8 mouse cellular contexts compared by ENCODE assay signal in the genomic region with DNA sequence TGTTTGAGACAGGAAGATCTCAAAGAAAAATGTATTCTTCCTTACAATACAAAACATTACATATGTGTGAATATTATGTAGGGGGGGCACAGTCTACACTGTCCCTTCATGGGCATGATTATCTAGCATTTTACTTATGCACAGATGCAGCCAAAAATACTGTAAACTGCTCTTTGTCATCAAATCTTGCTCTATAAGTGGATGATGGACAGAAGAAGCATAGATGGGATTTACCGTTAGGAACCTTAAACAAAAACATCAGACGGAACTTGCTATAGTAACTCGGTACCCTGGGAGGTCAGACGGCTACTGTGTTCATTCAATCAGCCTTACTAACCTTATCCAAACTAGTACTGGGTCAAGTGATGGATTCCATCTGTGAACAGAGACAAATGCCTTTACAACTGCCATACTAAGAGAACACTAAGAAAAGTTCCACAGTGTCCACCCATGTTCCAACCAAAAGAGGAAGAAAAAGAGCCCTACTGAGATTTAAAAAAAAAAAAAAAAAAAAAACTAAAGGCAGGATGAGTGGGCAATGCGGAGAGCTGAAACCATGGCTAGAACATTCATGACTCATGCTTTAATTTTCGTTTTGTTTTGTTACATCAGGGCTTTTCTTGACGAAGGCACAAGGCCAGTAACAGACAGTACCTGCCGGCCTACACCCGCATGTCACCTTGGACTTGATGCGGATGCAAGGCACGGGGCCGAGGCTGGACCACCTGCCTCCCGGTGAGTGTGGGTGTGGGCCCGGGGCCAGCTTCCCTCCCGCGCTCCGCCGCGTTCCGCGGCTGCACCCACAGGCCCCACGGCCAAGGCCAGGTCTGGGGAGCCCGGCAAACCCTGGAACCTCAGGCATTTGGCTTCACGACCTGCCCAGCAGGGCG. TPM values are rescaled to one million over a fixed set of nuclear protein-coding genes. Genes with fewer than 3 reads are reported as not detected.
DNase-seq lines count a peak whose midpoint lies in the region; ATAC-seq and TF ChIP-seq lines count a peak whose summit lies in the region.

No protein-coding gene starts in this region.

- DNase-seq in left cerebral cortex, adult 2 months (ENCODE audit: extremely low spot score in 1 of 2, low spot score in 2 of 2), result no peak
- no peak for DNase-seq in left cerebral cortex, adult 8-10 months (ENCODE audit: low spot score in 2 of 2)
- DNase-seq in intestine, embryonic 14.5 days (ENCODE audit: low spot score), result no peak
- DNase-seq in urinary bladder, adult 2 months (ENCODE audit: low spot score), result no peak
- no peak for DNase-seq in adrenal gland, adult 2 months
- DNase-seq in lung, postnatal 4 days, result no peak

- peak; percentile 82 for ATAC-seq in intestine, embryonic 14.5 days (replicated peaks; ENCODE audit: low FRiP score, low TSS enrichment, low read depth)
- peak; percentile 89 for ATAC-seq in neural tube, embryonic 12.5 days (ENCODE audit: low FRiP score, low read depth)

- TF ChIP-seq CTCF in left cerebral cortex, adult 2 months (IDR thresholded peaks at IDR 0.05), result no peak
- TF ChIP-seq CTCF in cortical plate, adult 2 months (IDR thresholded peaks at IDR 0.05; ENCODE audit: extremely low read depth, insufficient read depth, low read length), result no peak

- no peak; the same call in 1 of the 2 replicates for TF ChIP-seq POLR2A in cortical plate, adult 2 months (IDR thresholded peaks at IDR 0.05; ENCODE audit: extremely low read depth, insufficient read depth, low read length)

- H3K9me3 ChIP-seq in intestine, embryonic 14.5 days (ENCODE audit: control insufficient read depth, low read length), result no peaks in the 10 kb centered on the region
- no peaks in the 10 kb centered on the region for H3K9me3 ChIP-seq in neural tube, embryonic 12.5 days

- intact Hi-C loops in left cerebral cortex, adult 2 months (cut with DNase I), result loop anchor here (10.0 kb wide), 1 partner anchor 220 kb away; the partner anchor contains the start of gene Epdr1

- peak overlapping the region; percentile 100 for H3K27ac ChIP-seq in left cerebral cortex, adult 2 months
- peak overlapping the region; percentile 97 for H3K27ac ChIP-seq in cortical plate, adult 2 months (ENCODE audit: insufficient read depth, low read length)
- H3K27ac ChIP-seq in intestine, embryonic 14.5 days (ENCODE audit: low read depth), result peak overlapping the region; percentile 60
- H3K27ac ChIP-seq in neural tube, embryonic 12.5 days, result peak overlapping the region; percentile 65; the same call in 1 of the 2 replicates

- H3K27me3 ChIP-seq in intestine, embryonic 14.5 days (replicated peaks; ENCODE audit: control insufficient read depth, insufficient read depth, low read length), result no peaks in the 10 kb centered on the region
- no peaks in the 10 kb centered on the region for H3K27me3 ChIP-seq in neural tube, embryonic 12.5 days (replicated peaks)

- H3K4me2 ChIP-seq in intestine, embryonic 14.5 days (ENCODE audit: low read length), result peak overlapping the region; percentile 68
- H3K4me2 ChIP-seq in neural tube, embryonic 12.5 days (replicated peaks), result peak overlapping the region; percentile 53

- peaks cover 6% of the 10 kb centered on the region; the same call in 1 of the 2 replicates for H3K4me1 ChIP-seq in cortical plate, adult 2 months (ENCODE audit: control insufficient read depth, insufficient read depth, low read length)
- H3K4me1 ChIP-seq in intestine, embryonic 14.5 days (replicated peaks; ENCODE audit: control insufficient read depth, insufficient read depth, low read length), result peaks cover 10% of the 10 kb centered on the region
- peaks cover 10% of the 10 kb centered on the region; the same call in 1 of the 2 replicates for H3K4me1 ChIP-seq in neural tube, embryonic 12.5 days

- peak overlapping the region; percentile 89 for H3K4me3 ChIP-seq in left cerebral cortex, adult 2 months
- H3K4me3 ChIP-seq in cortical plate, adult 2 months (ENCODE audit: insufficient read depth, low read length), result peak overlapping the region; percentile 98
- H3K4me3 ChIP-seq in intestine, embryonic 14.5 days (ENCODE audit: low read depth, low read length), result peak overlapping the region; percentile 80
- H3K4me3 ChIP-seq in neural tube, embryonic 12.5 days, result peak overlapping the region; percentile 94

- H3K9ac ChIP-seq in intestine, embryonic 14.5 days (ENCODE audit: low read length), result peak overlapping the region; percentile 86
- H3K9ac ChIP-seq in neural tube, embryonic 12.5 days, result peak overlapping the region; percentile 89

- H3K36me3 ChIP-seq in intestine, embryonic 14.5 days (ENCODE audit: control insufficient read depth, insufficient read depth, low read length), result no peaks in the 10 kb centered on the region
- no peaks in the 10 kb centered on the region; the same call in 1 of the 2 replicates for H3K36me3 ChIP-seq in neural tube, embryonic 12.5 days

- WGBS in intestine, embryonic 14.5 days, result 1% methylated on average over 25 of the region's 25 CpGs
- WGBS in neural tube, embryonic 12.5 days, result 2% methylated on average over 25 of the region's 25 CpGs

RNA-seq across cellular contexts. Expression of gene Stard3nl, which starts 0.6 kb away (rescaled TPM):
- total RNA-seq in left cerebral cortex, adult 2 months (2021), result 10 to 100 TPM; 63.8 to 69.7 TPM
- total RNA-seq in left cerebral cortex, adult 8-10 months (2022), result 10 to 100 TPM; 58.7 to 66.9 (median 63.6) TPM
- 90.0 and 94.4 TPM in 2 replicates for polyA plus RNA-seq in cortical plate, adult 2 months (2012; rRNA removed)
- 98.7 and 100 TPM in 2 replicates for polyA plus RNA-seq in intestine, embryonic 14.5 days (2014; fragmentation: Nextera tagmentation; extraction: Ambion mirVana)
- polyA plus RNA-seq in neural tube, embryonic 12.5 days (2016; fragmentation: Nextera tagmentation; extraction: Ambion mirVana), result 153 and 157 TPM in 2 replicates
- 60.0 and 69.5 TPM in 2 replicates for polyA plus RNA-seq in urinary bladder, adult 2 months (2012; rRNA removed)
- total RNA-seq in adrenal gland, adult 2 months (2021), result 10 to 100 TPM; 22.9 to 36.2 TPM
- polyA plus RNA-seq in adrenal gland, adult 2 months (2012; rRNA removed), result 5.4 and 9.8 TPM in 2 replicates
